Comparison of ENCODE assay signal across 8 mouse cellular contexts in genomic region chr12:55299336-55299735, GRCm38 (mm10). TPM values are rescaled to one million over a fixed set of nuclear protein-coding genes. Genes with fewer than 3 reads are reported as not detected.
DNase-seq lines count a peak whose midpoint lies in the region; ATAC-seq and TF ChIP-seq lines count a peak whose summit lies in the region.

Gene 1110008L16Rik, plus strand, starts transcription at chr12:55299577.

- TF ChIP-seq RAD21 in CH12.LX (IDR thresholded peaks at IDR 0.05; ENCODE audit: low read depth, low read length) = no peak

- H3K79me2 ChIP-seq in CH12.LX (replicated peaks; ENCODE audit: control insufficient read depth, extremely low read depth, insufficient read depth, poor library complexity, severe bottlenecking) = peaks cover 43% of the 10 kb centered on the region

- H3K4me1 ChIP-seq in heart, embryonic 14.5 days (ENCODE audit: control insufficient read depth in 2 of 2, insufficient read depth in 2 of 2, low read length in 2 of 2) = peaks cover 2 to 19% of the 10 kb centered on the region in 2 experiments; a peak in 3 of 4 replicates
- peaks cover 2 to 29% of the 10 kb centered on the region in 2 experiments; a peak in 2 of 4 replicates for H3K4me1 ChIP-seq in CH12.LX (ENCODE audit: control insufficient read depth in 1 of 2, insufficient read depth in 2 of 2)
- peaks cover 14% of the 10 kb centered on the region for H3K4me1 ChIP-seq in embryonic facial prominence, embryonic 12.5 days
- H3K4me1 ChIP-seq in limb, embryonic 15.5 days = peaks cover 21% of the 10 kb centered on the region

- H3K4me3 ChIP-seq in heart, embryonic 14.5 days (ENCODE audit: control insufficient read depth in 1 of 2, insufficient read depth in 1 of 2, low read depth in 1 of 2, low read length in 2 of 2) = no peak within 1 kb of the TSS
- peak within 1 kb of the TSS in 1 of 3 experiments; percentile 15 for H3K4me3 ChIP-seq in CH12.LX (replicated peaks in 1 of 3; ENCODE audit: low read depth in 2 of 3, low read length in 2 of 3, poor library complexity in 1 of 3)
- no peak within 1 kb of the TSS for H3K4me3 ChIP-seq in embryonic facial prominence, embryonic 12.5 days
- no peak within 1 kb of the TSS for H3K4me3 ChIP-seq in limb, embryonic 15.5 days

- no peaks in the 10 kb centered on the region for H3K9me3 ChIP-seq in heart, embryonic 14.5 days (ENCODE audit: control insufficient read depth, low read length)
- H3K9me3 ChIP-seq in CH12.LX (replicated peaks; ENCODE audit: low read length) = no peaks in the 10 kb centered on the region
- H3K9me3 ChIP-seq in embryonic facial prominence, embryonic 12.5 days = no peaks in the 10 kb centered on the region
- H3K9me3 ChIP-seq in limb, embryonic 15.5 days = no peaks in the 10 kb centered on the region

- no peak within 1 kb of the TSS for H3K9ac ChIP-seq in heart, embryonic 14.5 days (ENCODE audit: low read length)
- peak within 1 kb of the TSS; percentile 97; the same call in 1 of the 2 replicates for H3K9ac ChIP-seq in CH12.LX (ENCODE audit: insufficient read depth, low read depth)
- no peak within 1 kb of the TSS for H3K9ac ChIP-seq in embryonic facial prominence, embryonic 12.5 days
- H3K9ac ChIP-seq in limb, embryonic 15.5 days = no peak within 1 kb of the TSS

- no peak for ATAC-seq in heart, embryonic 14.5 days (ENCODE audit: insufficient number of reproducible peaks, insufficient read depth, low FRiP score, low read depth)
- no peak for ATAC-seq in embryonic facial prominence, embryonic 12.5 days (ENCODE audit: insufficient number of reproducible peaks, insufficient read depth, low FRiP score, low TSS enrichment)
- ATAC-seq in limb, embryonic 15.5 days (ENCODE audit: insufficient number of reproducible peaks, low FRiP score, low TSS enrichment, low read depth) = no peak

- no peak within 1 kb of the TSS for H3K27ac ChIP-seq in heart, embryonic 14.5 days (replicated peaks in 1 of 2; ENCODE audit: control insufficient read depth in 1 of 2, insufficient read depth in 1 of 2, low read depth in 2 of 2, low read length in 2 of 2)
- H3K27ac ChIP-seq in CH12.LX (ENCODE audit: insufficient read depth, low read depth) = no peak within 1 kb of the TSS
- H3K27ac ChIP-seq in embryonic facial prominence, embryonic 12.5 days = no peak within 1 kb of the TSS
- H3K27ac ChIP-seq in limb, embryonic 15.5 days = no peak within 1 kb of the TSS

- peaks cover 46% of the 10 kb centered on the region for H3K36me3 ChIP-seq in heart, embryonic 14.5 days (ENCODE audit: control insufficient read depth, insufficient read depth, low read length)
- peaks cover 33 to 45% of the 10 kb centered on the region in 2 experiments for H3K36me3 ChIP-seq in CH12.LX (replicated peaks in 1 of 2; ENCODE audit: control insufficient read depth in 1 of 2, insufficient read depth in 1 of 2, low read length in 1 of 2)
- H3K36me3 ChIP-seq in embryonic facial prominence, embryonic 12.5 days = peaks cover 34% of the 10 kb centered on the region
- H3K36me3 ChIP-seq in limb, embryonic 15.5 days = peaks cover 38% of the 10 kb centered on the region

- TF ChIP-seq CTCF in CH12.LX (conservative IDR thresholded peaks at IDR 0.05 in 1 of 2, IDR thresholded peaks at IDR 0.05 in 1 of 2; ENCODE audit: low read depth in 2 of 2, low read length in 2 of 2) = no peak

- intact Hi-C loops in heart, postnatal 10 days (cut with DNase I) = no loop called here

- in situ Hi-C loops in CH12.LX (cut with MboI; ENCODE audit: low pct_ligation_motif_present, low pct_unique_long_range_greater_than_20kb, low sequenced_read_pairs) = no loop called here

- no peak for DNase-seq in heart, postnatal 10 days
- DNase-seq in CH12.LX (ENCODE audit: extremely low read depth) = peak; percentile 52
- no peak for DNase-seq in testis, postnatal 14 days (ENCODE audit: low spot score)
- DNase-seq in natural killer cell, adult 2 months (ENCODE audit: low spot score in 2 of 2) = no peak
- DNase-seq in thymus, postnatal 14 days = no peak

- no peaks in the 10 kb centered on the region for H3K27me3 ChIP-seq in heart, embryonic 14.5 days (ENCODE audit: control insufficient read depth, insufficient read depth, low read length)
- H3K27me3 ChIP-seq in CH12.LX (replicated peaks) = no peaks in the 10 kb centered on the region
- H3K27me3 ChIP-seq in embryonic facial prominence, embryonic 12.5 days = no peaks in the 10 kb centered on the region
- no peaks in the 10 kb centered on the region for H3K27me3 ChIP-seq in limb, embryonic 15.5 days

- no peak within 1 kb of the TSS for H3K4me2 ChIP-seq in heart, embryonic 14.5 days (ENCODE audit: low read length)
- H3K4me2 ChIP-seq in CH12.LX (ENCODE audit: insufficient read depth, low read depth, poor library complexity, severe bottlenecking) = peak within 1 kb of the TSS; percentile 55; the same call in 1 of the 2 replicates
- H3K4me2 ChIP-seq in embryonic facial prominence, embryonic 12.5 days (replicated peaks) = no peak within 1 kb of the TSS
- H3K4me2 ChIP-seq in limb, embryonic 15.5 days = no peak within 1 kb of the TSS

- no peak for TF ChIP-seq POLR2A in CH12.LX (IDR thresholded peaks at IDR 0.05; ENCODE audit: low read depth, low read length)

- dilution Hi-C loops in CH12.LX (cut with MboI; ENCODE audit: extremely low pct_ligation_motif_present, extremely low pct_unique_long_range_greater_than_20kb, low sequenced_read_pairs) = no loop called here

- 80% methylated on average over 5 of the region's 5 CpGs for WGBS in heart, embryonic 14.5 days
- 80% methylated on average over 5 of the region's 5 CpGs for WGBS in embryonic facial prominence, embryonic 12.5 days
- 75% methylated on average over 5 of the region's 5 CpGs for WGBS in limb, embryonic 15.5 days

- TF ChIP-seq EP300 in CH12.LX (IDR thresholded peaks at IDR 0.05; ENCODE audit: low read length) = no peak

TF ChIP-seq in CH12.LX, 34 proteins besides CTCF, POLR2A, EP300 and RAD21:
- TF ChIP-seq JUN (IDR thresholded peaks at IDR 0.05; ENCODE audit: insufficient read depth, low read depth, low read length) (no peak), NRF1 (IDR thresholded peaks at IDR 0.05; ENCODE audit: low read depth, low read length) (no peak), ZKSCAN1 (IDR thresholded peaks at IDR 0.05; ENCODE audit: borderline replicate concordance, low read depth, low read length) (no peak), RCOR1 (conservative IDR thresholded peaks at IDR 0.05; ENCODE audit: low read depth, low read length) (no peak), HCFC1 (IDR thresholded peaks at IDR 0.05; ENCODE audit: low read depth, low read length) (no peak), ZC3H11A (IDR thresholded peaks at IDR 0.05; ENCODE audit: low read depth, low read length) (no peak), CHD2 (IDR thresholded peaks at IDR 0.05; ENCODE audit: low read length) (no peak), MXI1 (IDR thresholded peaks at IDR 0.05; ENCODE audit: low read depth, low read length) (no peak), ELF1 (IDR thresholded peaks at IDR 0.05; ENCODE audit: low read depth, low read length) (no peak), POLR2AphosphoS2 (IDR thresholded peaks at IDR 0.05; ENCODE audit: low read depth, low read length) (no peak)

RNA-seq across cellular contexts. Expression of gene 1110008L16Rik, which starts in this region (rescaled TPM):
- polyA plus RNA-seq in heart, embryonic 14.5 days (2014; fragmentation: Nextera tagmentation; extraction: Ambion mirVana) = 10.1 and 10.4 TPM in 2 replicates
- total RNA-seq in heart, postnatal 10 days (2021) = 10 to 100 TPM in 1 of 2 experiments, 1 to 10 TPM in 1; 9.6 to 10.1 TPM
- total RNA-seq in CH12.LX (2012; rRNA removed) (25.7 and 27.9 TPM in 2 replicates), CH12.LX (2014; rRNA removed) (32.6 and 37.0 TPM in 2 replicates)
- polyA plus RNA-seq in CH12.LX (2012; ENCODE audit: insufficient read length, low read depth) = 26.8 and 28.9 TPM in 2 replicates
- polyA plus RNA-seq in embryonic facial prominence, embryonic 12.5 days (2016; fragmentation: Nextera tagmentation; extraction: Ambion mirVana) = 15.4 and 16.0 TPM in 2 replicates
- 13.2 and 14.2 TPM in 2 replicates for polyA plus RNA-seq in limb, embryonic 15.5 days (2015; fragmentation: Nextera tagmentation; extraction: Ambion mirVana)
